Mouse (Mus musculus) kidney, embryonic 16.5 days (tissue): ENCODE results near the gene Bag1. TPM values are rescaled to one million over a fixed set of nuclear protein-coding genes. Genes with fewer than 3 reads are reported as not detected.

Experiments
- ATAC-seq: fragments of 200-750 bp; cut with Nextera tagmentation; 2 replicates; pipeline ENCODE4 v1.8.0; 2017; ENCODE audit warnings: moderate TSS enrichment; ENCODE audit not compliant: low FRiP score, low TSS enrichment
- H3K27ac ChIP-seq: fragments of 300-500 bp; sonication (generic); 2 replicates; pipeline ENCODE4 v1.5.1; 2014; ENCODE audit warnings: low read length
- H3K27me3 ChIP-seq: fragments of 300-500 bp; sonication (generic); 2 replicates; pipeline ENCODE4 v1.6.1; 2014; ENCODE audit warnings: low read length, control low read depth, mixed read lengths; ENCODE audit not compliant: insufficient read depth
- H3K36me3 ChIP-seq: fragments of 300-500 bp; sonication (generic); 2 replicates; pipeline ENCODE4 v1.6.1; 2014; ENCODE audit warnings: low read length, control low read depth, mixed read lengths; ENCODE audit not compliant: insufficient read depth
- H3K4me1 ChIP-seq: fragments of 300-500 bp; sonication (generic); 2 replicates; pipeline ENCODE4 v1.6.1; 2014; ENCODE audit warnings: low read length, control low read depth, mixed read lengths; ENCODE audit not compliant: insufficient read depth
- H3K4me2 ChIP-seq: fragments of 300-500 bp; sonication (generic); replicated peaks from 2 replicates; pipeline ENCODE4 v1.6.1; 2014; ENCODE audit warnings: low read depth, low read length
- H3K4me3 ChIP-seq: fragments of 300-500 bp; sonication (generic); 2 replicates; pipeline ENCODE4 v1.5.1; 2014; ENCODE audit warnings: mild to moderate bottlenecking, low read length
- H3K9ac ChIP-seq: fragments of 300-500 bp; sonication (generic); replicated peaks from 2 replicates; pipeline ENCODE4 v1.6.1; 2014; ENCODE audit warnings: low read length
- H3K9me3 ChIP-seq: fragments of 300-500 bp; sonication (generic); 2 replicates; pipeline ENCODE4 v1.6.1; 2016; ENCODE audit warnings: low read length, control low read depth
- WGBS: fragments of 180-500 bp; shearing (Covaris S2); extraction: QIAGEN DNeasy Blood & Tissue Kit; methylation state at CpG from one replicate; pipeline ENCODE4 v1.1.7; 2014; 5-methylcytosine and 5-hydroxymethylcytosine counted together
- polyA plus RNA-seq: library from polyadenylated mRNA; unstranded; fragments of >200 nt; fragmentation: Nextera tagmentation; extraction: Ambion mirVana; gene quantifications from 2 replicates; pipeline ENCODE4 v1.2.1, GENCODE M21; 2015

Bag1 gene
- polyA plus RNA-seq: 210 and 215 TPM in 2 replicates

DNA sequence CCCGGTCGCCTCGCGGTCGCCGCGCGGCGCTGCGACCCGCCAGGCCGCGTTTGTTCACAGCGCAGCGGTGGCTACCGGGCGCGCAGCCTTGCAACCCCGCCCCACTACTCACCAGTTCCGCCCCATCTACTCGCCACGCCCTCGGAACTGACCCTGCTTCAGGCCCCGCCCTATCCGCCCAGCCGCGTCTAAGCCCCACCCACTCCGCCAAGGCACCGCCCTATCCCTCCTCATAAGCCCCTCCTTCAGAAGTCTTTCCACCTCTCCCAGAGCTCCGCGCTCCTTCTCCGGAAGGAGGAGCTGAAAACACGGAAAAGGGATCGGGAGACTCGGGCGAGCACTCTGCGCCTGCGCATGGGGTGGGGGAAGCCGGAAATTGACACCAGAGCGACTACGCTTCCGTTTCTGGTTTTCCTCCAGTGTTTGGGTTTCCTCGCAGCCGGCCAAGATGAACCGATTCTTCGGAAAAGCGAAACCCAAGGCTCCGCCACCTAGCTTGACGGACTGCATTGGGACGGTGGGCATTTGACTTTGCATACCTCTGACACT lies at the start of gene Bag1, which contains the start of gene Chmp5:
Bag1 (minus strand) TSS at position 135 of the 549 bp plus-strand sequence.
Chmp5 (plus strand) TSS at position 248 of the 549 bp plus-strand sequence.
- H3K27me3 ChIP-seq: no peaks in the 10 kb centered on the region
- H3K4me2 ChIP-seq: peak within 1 kb of the TSS; percentile 89
- 0% methylated on average over 50 of the region's 50 CpGs for WGBS
- peak; percentile 98 for ATAC-seq
- H3K4me1 ChIP-seq: peaks cover 19% of the 10 kb centered on the region
- peak within 1 kb of the TSS; percentile 83 for H3K27ac ChIP-seq
- H3K9me3 ChIP-seq: no peaks in the 10 kb centered on the region
- H3K4me3 ChIP-seq: peak within 1 kb of the TSS; percentile 77
- H3K9ac ChIP-seq: peak within 1 kb of the TSS; percentile 84
- peaks cover 28% of the 10 kb centered on the region for H3K36me3 ChIP-seq

DNA sequence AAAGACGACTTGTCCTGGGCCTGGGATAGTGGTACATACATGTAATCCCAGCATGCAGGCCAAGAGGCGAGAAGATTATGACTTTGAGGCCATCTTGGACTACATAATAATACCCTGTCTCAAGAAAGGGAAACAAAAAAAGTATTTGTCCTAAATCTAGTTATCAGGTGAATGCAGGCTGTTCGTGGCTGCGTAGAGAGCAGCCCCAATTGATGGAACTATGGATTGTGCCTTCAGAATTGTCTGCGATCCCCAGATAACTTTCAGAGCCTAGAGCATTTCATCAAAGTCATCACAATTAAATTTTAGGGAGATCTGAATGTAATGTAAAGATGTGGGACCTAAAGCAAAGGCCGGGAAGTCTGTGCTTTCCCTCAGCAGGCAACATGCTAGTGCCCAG lies 48.2 kb upstream of the Bag1 start:
- H3K4me2 ChIP-seq: no peak overlapping the region
- H3K36me3 ChIP-seq: peaks cover 84% of the 10 kb centered on the region
- WGBS: 97% methylated on average over 6 of the region's 6 CpGs
- H3K27ac ChIP-seq: no peak overlapping the region
- no peaks in the 10 kb centered on the region for H3K27me3 ChIP-seq
- no peak for ATAC-seq
- no peak overlapping the region for H3K4me3 ChIP-seq
- no peaks in the 10 kb centered on the region for H3K4me1 ChIP-seq
- H3K9ac ChIP-seq: no peak overlapping the region
- H3K9me3 ChIP-seq: no peaks in the 10 kb centered on the region

- H3K4me1 ChIP-seq: no peaks in the 10 kb centered on the region
- H3K4me2 ChIP-seq: no peak overlapping the region
- no peak overlapping the region for H3K9ac ChIP-seq
- no peak for ATAC-seq
- no peak overlapping the region for H3K27ac ChIP-seq
- 83% methylated on average over 6 of the region's 6 CpGs for WGBS
- H3K27me3 ChIP-seq: no peaks in the 10 kb centered on the region
- H3K4me3 ChIP-seq: no peak overlapping the region
- H3K9me3 ChIP-seq: no peaks in the 10 kb centered on the region
- peaks cover 82% of the 10 kb centered on the region for H3K36me3 ChIP-seq
These were observed 41.5 kb upstream of the Bag1 start for GRCm38 (mm10) chr4:40989633-40990032.

GRCm38 (mm10) chr4:40983686-40984085 lies 35.6 kb upstream of the Bag1 start:
- H3K4me1 ChIP-seq: no peaks in the 10 kb centered on the region
- ATAC-seq: no peak
- H3K9ac ChIP-seq: no peak overlapping the region
- no peaks in the 10 kb centered on the region for H3K9me3 ChIP-seq
- H3K27me3 ChIP-seq: no peaks in the 10 kb centered on the region
- H3K27ac ChIP-seq: no peak overlapping the region
- peaks cover 52% of the 10 kb centered on the region for H3K36me3 ChIP-seq
- no peak overlapping the region for H3K4me2 ChIP-seq
- no peak overlapping the region for H3K4me3 ChIP-seq
- 80% methylated on average over 1 of the region's 1 CpGs for WGBS

DNA sequence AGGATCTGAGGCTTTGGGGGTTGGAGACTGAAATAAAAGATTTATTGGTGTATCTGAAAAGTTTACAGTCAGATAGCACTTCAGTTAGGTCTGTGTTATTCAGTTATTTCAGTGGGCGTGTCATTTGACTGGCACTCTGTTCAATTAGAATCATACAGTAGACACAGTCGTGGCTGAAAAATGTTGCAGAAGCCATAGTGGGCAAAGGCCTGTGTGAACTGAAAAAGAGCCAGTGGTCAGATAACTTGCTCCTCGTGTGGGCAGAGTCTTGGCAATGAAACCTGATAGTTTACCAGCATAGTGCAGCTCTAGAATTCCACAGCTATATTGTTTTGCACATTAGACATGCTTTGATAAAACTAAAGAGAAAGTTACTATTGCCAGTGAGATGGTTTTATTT lies 34.4 kb upstream of the Bag1 start:
- 47% methylated on average over 3 of the region's 3 CpGs for WGBS
- Histone ChIP-seq H3K4me3 (no peak overlapping the region), H3K9me3 (no peaks in the 10 kb centered on the region), H3K27me3 (no peaks in the 10 kb centered on the region), H3K4me1 (no peaks in the 10 kb centered on the region), H3K4me2 (no peak overlapping the region), H3K36me3 (peaks cover 55% of the 10 kb centered on the region), H3K9ac (no peak overlapping the region), H3K27ac (no peak overlapping the region)
- no peak for ATAC-seq

GRCm38 (mm10) chr4:40979430-40979829 lies 31.3 kb upstream of the Bag1 start:
- no peak for ATAC-seq
- Histone ChIP-seq H3K27ac (no peak overlapping the region), H3K4me2 (no peak overlapping the region), H3K27me3 (no peaks in the 10 kb centered on the region), H3K4me1 (no peaks in the 10 kb centered on the region), H3K4me3 (no peak overlapping the region), H3K9me3 (no peaks in the 10 kb centered on the region), H3K9ac (no peak overlapping the region), H3K36me3 (peaks cover 40% of the 10 kb centered on the region)
- 96% methylated on average over 1 of the region's 1 CpGs for WGBS

DNA sequence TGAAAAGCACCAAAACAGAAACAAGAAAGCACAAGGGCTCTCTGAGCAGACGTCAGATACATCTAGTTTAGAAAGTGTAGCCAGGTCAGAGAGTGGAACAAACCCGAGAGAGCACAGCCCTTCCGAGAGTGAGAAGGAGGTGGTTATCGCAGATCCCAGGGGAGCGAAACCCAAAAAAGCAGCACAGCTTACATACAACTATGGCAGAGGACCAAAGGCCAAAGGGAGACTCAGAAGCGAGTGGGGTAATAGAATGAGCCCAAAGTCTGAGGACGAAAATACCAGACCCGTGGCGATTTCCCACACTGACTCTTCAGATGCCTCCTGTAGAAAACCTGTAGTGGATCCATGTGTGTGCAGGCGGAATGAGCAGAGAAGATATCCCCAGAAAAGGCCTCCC lies 28.6 kb upstream of the Bag1 start:
- Histone ChIP-seq H3K4me1 (peaks cover 9% of the 10 kb centered on the region), H3K9me3 (no peaks in the 10 kb centered on the region), H3K9ac (no peak overlapping the region), H3K36me3 (peaks cover 37% of the 10 kb centered on the region), H3K4me2 (no peak overlapping the region), H3K4me3 (no peak overlapping the region), H3K27me3 (no peaks in the 10 kb centered on the region), H3K27ac (no peak overlapping the region)
- WGBS: 93% methylated on average over 10 of the region's 10 CpGs
- no peak for ATAC-seq

DNA sequence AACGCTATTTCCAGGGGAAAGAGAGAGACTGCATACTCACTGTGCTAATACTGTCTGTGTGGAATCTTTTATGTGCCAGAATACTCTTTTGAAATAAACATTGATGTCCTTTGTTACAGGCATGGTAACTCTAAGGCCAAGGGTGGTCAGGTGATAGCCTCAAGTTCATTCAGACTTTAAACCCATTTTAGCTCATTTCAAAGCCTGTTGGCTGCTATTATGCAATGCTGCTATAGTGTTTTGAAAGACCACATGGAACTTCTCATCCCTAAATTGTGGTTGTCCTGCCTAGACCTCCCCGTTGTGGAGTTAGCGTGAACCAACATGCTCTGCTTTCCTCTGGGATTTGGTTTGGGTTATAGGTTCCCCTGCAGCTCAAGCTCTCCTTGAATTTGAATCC lies 27.6 kb upstream of the Bag1 start:
- H3K9ac ChIP-seq: no peak overlapping the region
- no peak for ATAC-seq

DNA sequence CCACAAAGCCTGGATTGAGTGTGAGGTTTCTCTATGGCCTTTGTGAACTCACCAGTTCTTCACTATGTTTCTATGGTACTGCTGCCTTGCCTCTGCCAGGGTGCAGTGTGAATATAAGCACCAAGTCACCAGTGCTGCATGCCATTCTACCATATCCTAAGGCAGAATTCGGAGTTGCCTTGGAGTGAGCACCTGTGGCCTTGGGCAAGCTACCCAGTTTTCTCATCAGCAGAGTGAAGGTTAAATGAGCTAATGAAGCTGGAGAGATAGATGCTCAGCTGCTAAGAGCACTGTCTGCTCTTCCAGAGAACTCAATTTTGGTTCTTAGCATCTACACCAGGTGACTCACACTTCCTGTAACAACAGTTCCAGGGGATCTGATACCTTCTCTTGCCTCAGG lies 25.9 kb upstream of the Bag1 start:
- no peak for ATAC-seq
- H3K9ac ChIP-seq: no peak overlapping the region
- peaks cover 16% of the 10 kb centered on the region for H3K4me1 ChIP-seq
- no peak overlapping the region for H3K4me3 ChIP-seq
- no peaks in the 10 kb centered on the region for H3K9me3 ChIP-seq
- no peak overlapping the region for H3K4me2 ChIP-seq
- H3K36me3 ChIP-seq: peaks cover 22% of the 10 kb centered on the region
- H3K27ac ChIP-seq: no peak overlapping the region
- 94% methylated on average over 1 of the region's 1 CpGs for WGBS
- H3K27me3 ChIP-seq: no peaks in the 10 kb centered on the region

More for the DNA sequence above, 27.6 kb upstream of the Bag1 start:
- peaks cover 9% of the 10 kb centered on the region for H3K4me1 ChIP-seq
- H3K9me3 ChIP-seq: no peaks in the 10 kb centered on the region
- H3K4me3 ChIP-seq: no peak overlapping the region
- 92% methylated on average over 3 of the region's 3 CpGs for WGBS
- H3K4me2 ChIP-seq: no peak overlapping the region
- peaks cover 32% of the 10 kb centered on the region for H3K36me3 ChIP-seq
- H3K27me3 ChIP-seq: no peaks in the 10 kb centered on the region
- no peak overlapping the region for H3K27ac ChIP-seq

GRCm38 (mm10) chr4:40971744-40972143 lies 23.6 kb upstream of the Bag1 start:
- Histone ChIP-seq H3K36me3 (peaks cover 12% of the 10 kb centered on the region), H3K4me1 (peaks cover 18% of the 10 kb centered on the region), H3K4me3 (peak overlapping the region; percentile 86), H3K27me3 (no peaks in the 10 kb centered on the region), H3K27ac (peak overlapping the region; percentile 95; the same call in 1 of the 2 replicates), H3K4me2 (peak overlapping the region; percentile 79), H3K9me3 (no peaks in the 10 kb centered on the region), H3K9ac (peak overlapping the region; percentile 90)
- 25% methylated on average over 13 of the region's 13 CpGs for WGBS
- no peak for ATAC-seq
